Mouse (Mus musculus) heart, embryonic 16.5 days (tissue): ENCODE data around the gene Slamf9. TPM values are rescaled to one million over a fixed set of nuclear protein-coding genes. Genes with fewer than 3 reads are reported as not detected.

Experiments
- ATAC-seq: fragments of 200-750 bp; cut with Nextera tagmentation; replicated peaks from 2 replicates; pipeline ENCODE4 v1.8.0; 2017; ENCODE audit warnings: moderate number of reproducible peaks; ENCODE audit not compliant: insufficient read depth, low FRiP score; ENCODE audit errors: extremely low read depth
- H3K27ac ChIP-seq: fragments of 300-500 bp; sonication (generic); 2 replicates; pipeline ENCODE4 v1.5.1; 2014; ENCODE audit warnings: mild to moderate bottlenecking, low read length, control low read depth, moderate library complexity
- H3K27me3 ChIP-seq: fragments of 300-500 bp; sonication (generic); 2 replicates; pipeline ENCODE4 v1.6.1; 2014; ENCODE audit warnings: low read length, mixed read lengths; ENCODE audit not compliant: control insufficient read depth, insufficient read depth
- H3K36me3 ChIP-seq: fragments of 300-500 bp; sonication (generic); 2 replicates; pipeline ENCODE4 v1.6.1; 2014; ENCODE audit not compliant: control insufficient read depth, insufficient read depth
- H3K4me1 ChIP-seq: fragments of 300-500 bp; sonication (generic); 2 replicates; pipeline ENCODE4 v1.6.1; 2014; ENCODE audit warnings: low read length, mixed read lengths; ENCODE audit not compliant: control insufficient read depth, insufficient read depth
- H3K4me2 ChIP-seq: fragments of 300-500 bp; sonication (generic); 2 replicates; pipeline ENCODE4 v1.6.1; 2014; ENCODE audit warnings: low read depth, mild to moderate bottlenecking, control low read depth, low read length
- H3K4me3 ChIP-seq: fragments of 300-500 bp; sonication (generic); 2 replicates; pipeline ENCODE4 v1.5.1; 2014; ENCODE audit warnings: mild to moderate bottlenecking, control low read depth, low read length
- H3K9ac ChIP-seq: fragments of 300-500 bp; sonication (generic); 2 replicates; pipeline ENCODE4 v1.6.1; 2014; ENCODE audit warnings: low read length, control low read depth
- H3K9me3 ChIP-seq: fragments of 300-500 bp; sonication (generic); replicated peaks from 2 replicates; pipeline ENCODE4 v1.6.1; 2016; ENCODE audit warnings: low read length; ENCODE audit not compliant: control insufficient read depth
- WGBS: fragments of 180-500 bp; shearing (Covaris S2); extraction: QIAGEN DNeasy Blood & Tissue Kit; methylation state at CpG from one replicate; pipeline ENCODE4 v1.1.7; 2014; 5-methylcytosine and 5-hydroxymethylcytosine counted together
- polyA plus RNA-seq: library from polyadenylated mRNA; unstranded; fragments of >200 nt; fragmentation: Nextera tagmentation; extraction: Ambion mirVana; gene quantifications from 2 replicates; pipeline ENCODE4 v1.2.1, GENCODE M21; 2015

Slamf9 gene
- polyA plus RNA-seq, 1 experiment from 2014 or later = 0.95 TPM

DNA sequence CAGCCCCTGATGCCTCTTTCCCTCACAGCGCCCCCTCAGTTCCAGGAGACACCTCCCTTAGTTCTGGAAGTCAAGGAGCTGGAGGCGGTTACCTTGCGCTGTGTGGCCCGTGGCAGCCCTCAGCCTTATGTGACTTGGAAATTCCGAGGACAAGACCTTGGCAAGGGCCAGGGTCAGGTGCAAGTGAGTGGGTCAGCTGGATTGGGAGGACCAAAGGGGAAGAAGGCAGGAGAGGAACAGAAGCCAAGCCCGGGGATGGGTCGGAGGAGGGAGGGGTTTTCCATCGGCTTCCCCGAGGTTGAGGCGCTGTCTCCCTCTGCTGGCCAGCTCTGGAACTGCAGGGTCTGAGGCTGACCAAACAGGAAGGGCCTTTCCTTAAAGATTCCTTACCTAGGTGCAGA, 15.1 kb downstream of the Slamf9 start:
- 2% methylated on average over 10 of the region's 10 CpGs for WGBS
- peak; percentile 53 for ATAC-seq
- H3K9ac ChIP-seq = peak overlapping the region; percentile 56

DNA sequence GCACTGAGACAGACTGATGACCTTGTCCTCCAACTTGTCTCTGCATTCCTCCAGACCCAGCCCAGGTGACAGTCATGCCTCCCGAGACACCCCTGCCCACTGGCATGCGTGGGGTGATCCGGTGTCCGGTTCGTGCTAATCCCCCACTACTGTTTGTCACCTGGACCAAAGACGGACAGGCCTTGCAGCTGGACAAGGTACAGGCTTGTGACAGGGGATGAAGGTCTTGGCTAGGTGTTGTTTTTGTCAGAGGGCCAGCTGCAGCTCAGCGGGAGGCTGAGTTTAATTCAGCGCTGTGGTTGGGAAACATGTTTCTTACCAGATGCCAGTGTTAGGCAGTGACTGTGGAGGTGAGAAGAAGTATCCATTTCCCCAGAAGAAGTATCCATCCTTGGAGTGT, 16.9 kb downstream of the Slamf9 start:
- Histone ChIP-seq H3K27me3 (no peaks in the 10 kb centered on the region), H3K9ac (no peak overlapping the region)

More for the DNA sequence above, 15.1 kb downstream of the Slamf9 start:
- H3K9me3 ChIP-seq = no peaks in the 10 kb centered on the region
- no peaks in the 10 kb centered on the region for H3K36me3 ChIP-seq
- peak overlapping the region; percentile 44 for H3K4me3 ChIP-seq
- H3K4me2 ChIP-seq = peak overlapping the region; percentile 70
- H3K27ac ChIP-seq = no peak overlapping the region
- no peaks in the 10 kb centered on the region for H3K27me3 ChIP-seq
- H3K4me1 ChIP-seq = peaks cover 3% of the 10 kb centered on the region; the same call in 1 of the 2 replicates

GRCm38 (mm10) chr1:172493516-172493915, 18.4 kb downstream of the Slamf9 start:
- H3K36me3 ChIP-seq = no peaks in the 10 kb centered on the region
- ATAC-seq = no peak
- no peak overlapping the region for H3K4me3 ChIP-seq
- H3K27me3 ChIP-seq = no peaks in the 10 kb centered on the region
- H3K9me3 ChIP-seq = no peaks in the 10 kb centered on the region
- H3K4me2 ChIP-seq = no peak overlapping the region
- H3K4me1 ChIP-seq = peaks cover 3% of the 10 kb centered on the region; the same call in 1 of the 2 replicates
- no peak overlapping the region for H3K9ac ChIP-seq
- WGBS = 55% methylated on average over 6 of the region's 6 CpGs
- no peak overlapping the region for H3K27ac ChIP-seq

More for the DNA sequence above, 16.9 kb downstream of the Slamf9 start:
- 82% methylated on average over 8 of the region's 8 CpGs for WGBS
- no peak overlapping the region for H3K4me2 ChIP-seq
- no peaks in the 10 kb centered on the region for H3K36me3 ChIP-seq
- H3K4me1 ChIP-seq = peaks cover 3% of the 10 kb centered on the region; the same call in 1 of the 2 replicates
- no peak overlapping the region for H3K4me3 ChIP-seq
- H3K9me3 ChIP-seq = no peaks in the 10 kb centered on the region
- H3K27ac ChIP-seq = no peak overlapping the region
- ATAC-seq = no peak

GRCm38 (mm10) chr1:172496030-172496429, 20.9 kb downstream of the Slamf9 start:
- no peak overlapping the region for H3K4me3 ChIP-seq
- WGBS = 76% methylated on average over 17 of the region's 17 CpGs
- no peak overlapping the region for H3K4me2 ChIP-seq
- H3K9ac ChIP-seq = no peak overlapping the region
- H3K27ac ChIP-seq = no peak overlapping the region
- peaks cover 5% of the 10 kb centered on the region; the same call in 1 of the 2 replicates for H3K4me1 ChIP-seq
- H3K9me3 ChIP-seq = no peaks in the 10 kb centered on the region
- no peak for ATAC-seq
- no peaks in the 10 kb centered on the region for H3K36me3 ChIP-seq
- no peaks in the 10 kb centered on the region for H3K27me3 ChIP-seq

- ATAC-seq = no peak
- Histone ChIP-seq H3K4me3 (no peak overlapping the region), H3K27me3 (no peaks in the 10 kb centered on the region), H3K4me1 (peaks cover 13% of the 10 kb centered on the region), H3K27ac (no peak overlapping the region), H3K36me3 (no peaks in the 10 kb centered on the region), H3K9ac (no peak overlapping the region), H3K4me2 (no peak overlapping the region), H3K9me3 (no peaks in the 10 kb centered on the region)
- WGBS = 72% methylated on average over 10 of the region's 10 CpGs
These were observed 22.3 kb downstream of the Slamf9 start for GRCm38 (mm10) chr1:172497428-172497827.

GRCm38 (mm10) chr1:172499765-172500441, 24.7 kb downstream of the Slamf9 start, which contains the start of gene Tagln2:
TSS of gene Tagln2 (plus strand) at chr1:172500047.
- peak within 1 kb of the TSS; percentile 67 for H3K4me2 ChIP-seq
- WGBS = 3% methylated on average over 30 of the region's 30 CpGs
- peak within 1 kb of the TSS; percentile 65 for H3K4me3 ChIP-seq
- H3K27me3 ChIP-seq = no peaks in the 10 kb centered on the region
- H3K9me3 ChIP-seq = no peaks in the 10 kb centered on the region
- H3K27ac ChIP-seq = peak within 1 kb of the TSS; percentile 69
- H3K36me3 ChIP-seq = peaks cover 3% of the 10 kb centered on the region; the same call in 1 of the 2 replicates
- ATAC-seq = peak; percentile 65
- H3K9ac ChIP-seq = peak within 1 kb of the TSS; percentile 74
- peaks cover 32% of the 10 kb centered on the region for H3K4me1 ChIP-seq

- peak; percentile 60 for ATAC-seq
- Histone ChIP-seq H3K4me2 (peak overlapping the region; percentile 67), H3K4me1 (peaks cover 37% of the 10 kb centered on the region), H3K27ac (peak overlapping the region; percentile 69), H3K36me3 (peaks cover 11% of the 10 kb centered on the region), H3K4me3 (peak overlapping the region; percentile 65), H3K9me3 (no peaks in the 10 kb centered on the region), H3K9ac (peak overlapping the region; percentile 74), H3K27me3 (no peaks in the 10 kb centered on the region)
- under 1% methylated on average over 56 of the region's 56 CpGs for WGBS
These were observed 25.6 kb downstream of the Slamf9 start for GRCm38 (mm10) chr1:172500451-172501370.

DNA sequence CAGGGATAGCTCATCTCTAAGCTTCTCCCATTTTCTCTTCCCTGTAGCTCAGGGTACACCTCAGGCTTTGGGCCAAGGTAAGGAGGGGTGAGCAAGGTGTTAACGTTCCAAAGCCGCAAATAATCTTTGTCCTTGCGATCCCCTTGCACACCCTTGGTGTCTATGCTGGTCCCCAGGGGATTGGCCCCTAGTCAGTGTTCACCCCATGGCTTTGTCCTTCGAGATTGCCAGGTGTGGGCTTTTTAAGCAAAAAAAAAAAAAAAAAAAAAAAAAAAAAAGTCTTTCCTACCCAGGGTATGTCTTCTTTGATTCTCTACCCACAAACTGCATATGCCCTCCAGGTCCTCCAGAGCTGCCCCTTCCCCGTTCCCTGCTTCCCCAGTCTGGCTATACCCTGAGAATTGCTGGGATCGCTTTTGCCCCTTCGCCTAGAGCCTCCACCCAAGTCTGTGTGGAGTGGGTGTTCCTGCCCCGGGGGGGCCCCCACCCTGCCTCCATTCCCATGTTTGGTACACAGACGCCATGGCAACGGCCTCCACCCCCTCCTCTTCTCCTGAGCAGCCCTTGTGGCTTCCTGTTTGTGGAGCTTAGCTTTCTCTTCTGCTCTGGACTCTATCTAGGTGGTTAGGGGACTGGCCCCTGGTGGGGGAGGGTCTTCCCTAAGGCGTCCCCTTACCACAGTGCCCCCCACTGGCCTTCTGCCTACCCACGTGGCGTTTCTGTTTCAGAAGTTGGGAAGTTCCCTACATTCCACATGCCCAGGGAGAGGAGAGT, 26.4 kb downstream of the Slamf9 start:
- 23% methylated on average over 13 of the region's 13 CpGs for WGBS
- H3K4me1 ChIP-seq = peaks cover 37% of the 10 kb centered on the region

More for the DNA sequence above, 26.4 kb downstream of the Slamf9 start:
- Histone ChIP-seq H3K27ac (peak overlapping the region; percentile 69), H3K4me2 (peak overlapping the region; percentile 67), H3K36me3 (peaks cover 19% of the 10 kb centered on the region), H3K4me3 (peak overlapping the region; percentile 65), H3K9me3 (no peaks in the 10 kb centered on the region), H3K9ac (peak overlapping the region; percentile 74), H3K27me3 (no peaks in the 10 kb centered on the region)
- ATAC-seq = peak; percentile 38
